Mouse (Mus musculus) right cerebral cortex, adult 18-20 months (tissue): ENCODE data around the gene Stn1.

ENCODE experiments used
- DNase-seq: peaks from one replicate; pipeline ENCODE4 v3.0.0; 2022; ENCODE audit warnings: mixed read lengths

Stn1 gene

DNA sequence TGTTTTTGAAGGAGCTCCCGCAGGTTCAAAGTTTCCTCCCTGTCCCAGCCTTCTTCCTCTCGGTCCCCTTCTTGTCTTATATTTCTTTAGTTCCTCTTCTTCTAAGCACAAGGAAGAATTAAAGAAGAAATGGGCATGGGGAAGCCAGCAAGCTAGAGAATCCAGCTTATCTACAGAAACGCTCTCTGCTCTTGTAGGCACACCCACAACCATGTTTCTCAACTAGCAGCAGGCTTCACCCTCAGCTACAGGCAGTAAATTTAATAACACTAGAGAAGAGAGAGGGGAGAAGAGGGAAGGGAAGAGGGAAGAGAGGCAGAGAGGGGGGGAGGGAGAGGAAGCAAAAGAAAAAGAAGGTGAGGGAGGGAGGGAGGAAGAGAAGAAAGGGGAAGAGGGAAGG lies 29.1 kb downstream of the Stn1 start:
- no peak for DNase-seq

DNA sequence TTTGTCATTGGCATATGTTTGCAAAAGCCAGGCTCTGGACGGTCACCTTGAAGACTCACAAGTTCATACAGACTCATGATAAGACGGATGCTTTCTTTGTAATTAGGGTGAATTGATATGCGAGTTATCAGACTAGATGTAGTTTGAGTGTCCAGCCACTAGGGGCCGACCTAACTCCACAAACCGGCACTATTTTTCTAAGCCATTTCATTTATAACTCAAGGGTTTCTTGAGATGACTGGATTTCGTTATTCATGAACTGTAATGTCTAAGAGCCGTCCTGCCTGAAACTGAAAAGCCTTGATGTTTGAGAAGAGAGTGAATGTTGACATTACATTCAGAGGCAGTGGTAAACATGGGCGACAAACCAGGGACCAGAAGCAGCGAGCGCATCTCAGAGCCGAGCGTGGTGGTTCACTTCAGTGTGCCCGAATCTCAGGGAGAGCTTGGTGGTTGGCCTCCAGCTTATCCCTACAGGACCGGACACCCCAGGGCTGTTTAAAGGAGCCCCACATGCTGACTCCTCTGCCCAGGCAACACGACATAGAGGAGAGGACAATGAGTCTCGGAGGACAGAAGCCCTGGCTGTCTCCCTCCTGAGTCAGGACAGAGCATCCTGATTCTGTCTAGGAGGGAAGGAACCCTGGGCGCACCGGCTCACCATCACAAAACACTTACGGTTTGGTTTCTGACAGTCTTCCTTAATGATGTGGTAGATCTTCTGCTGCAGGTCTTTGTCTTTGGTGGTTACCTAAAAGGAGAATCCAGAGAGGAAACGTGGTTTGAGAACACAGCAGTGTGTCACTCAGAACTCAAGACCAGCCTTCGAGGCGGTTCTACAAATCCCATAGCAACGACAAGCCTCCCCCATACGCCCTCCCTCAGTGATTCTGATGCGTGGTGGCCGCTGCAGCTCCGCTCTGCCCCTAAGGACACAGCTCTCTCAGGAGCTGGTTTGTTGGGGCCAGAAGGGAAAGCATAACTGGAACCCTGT lies 29.9 kb downstream of the Stn1 start:
- peak; percentile 70 for DNase-seq

DNA sequence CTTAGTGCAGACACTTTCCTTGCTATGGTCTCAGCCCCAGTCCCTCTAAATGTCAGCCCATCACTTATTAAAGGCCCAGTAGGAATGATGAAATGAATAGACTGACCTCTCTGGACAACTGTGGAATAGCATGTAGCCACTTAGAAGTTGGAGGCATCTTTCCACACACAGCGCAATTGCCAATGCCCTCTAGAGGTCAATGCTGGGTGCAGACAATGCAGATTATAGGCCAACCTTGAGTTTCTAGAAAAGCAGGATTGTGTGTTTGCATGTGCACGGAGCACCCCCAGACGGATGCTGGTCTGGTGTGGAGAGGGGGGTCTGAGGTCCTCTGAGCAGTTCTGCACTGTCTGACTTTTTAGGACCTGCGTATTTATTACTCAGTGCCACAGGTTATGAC lies 33.7 kb downstream of the Stn1 start:
- no peak for DNase-seq

GRCm38 (mm10) chr19:47502563-47502962 lies 34.7 kb downstream of the Stn1 start:
- no peak for DNase-seq

- DNase-seq, result no peak
These were observed 36.8 kb downstream of the Stn1 start for GRCm38 (mm10) chr19:47500389-47501011.

- no peak for DNase-seq
These were observed 37.5 kb downstream of the Stn1 start for GRCm38 (mm10) chr19:47499841-47500240.

DNA sequence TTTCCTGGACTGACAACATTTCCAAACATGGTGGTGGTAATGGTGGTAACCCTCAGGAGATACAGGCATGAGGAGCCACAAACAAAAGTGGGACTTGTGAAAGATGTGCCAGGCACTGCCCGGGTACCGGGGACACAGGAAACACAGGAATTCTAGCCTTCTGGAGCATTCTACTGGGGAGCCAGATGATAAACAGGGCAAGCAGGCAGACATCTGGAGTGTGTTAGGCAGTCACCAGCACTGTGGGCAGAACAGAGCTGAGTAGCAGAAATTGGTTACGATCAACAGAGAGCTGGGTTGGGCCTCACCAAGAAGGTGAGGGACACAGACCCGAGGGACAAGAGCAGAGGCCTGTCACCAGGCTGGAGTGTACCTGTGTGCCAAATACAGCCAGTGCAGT lies 38.4 kb downstream of the Stn1 start:
- DNase-seq, result no peak

- no peak for DNase-seq
These were observed 39.6 kb downstream of the Stn1 start for GRCm38 (mm10) chr19:47497736-47498135.

- no peak for DNase-seq
These were observed 40.0 kb downstream of the Stn1 start for GRCm38 (mm10) chr19:47497313-47497712.

- no peak for DNase-seq
These were observed 44.0 kb downstream of the Stn1 start for GRCm38 (mm10) chr19:47493017-47493997.

GRCm38 (mm10) chr19:47492422-47492821 lies 44.9 kb downstream of the Stn1 start:
- no peak for DNase-seq

DNA sequence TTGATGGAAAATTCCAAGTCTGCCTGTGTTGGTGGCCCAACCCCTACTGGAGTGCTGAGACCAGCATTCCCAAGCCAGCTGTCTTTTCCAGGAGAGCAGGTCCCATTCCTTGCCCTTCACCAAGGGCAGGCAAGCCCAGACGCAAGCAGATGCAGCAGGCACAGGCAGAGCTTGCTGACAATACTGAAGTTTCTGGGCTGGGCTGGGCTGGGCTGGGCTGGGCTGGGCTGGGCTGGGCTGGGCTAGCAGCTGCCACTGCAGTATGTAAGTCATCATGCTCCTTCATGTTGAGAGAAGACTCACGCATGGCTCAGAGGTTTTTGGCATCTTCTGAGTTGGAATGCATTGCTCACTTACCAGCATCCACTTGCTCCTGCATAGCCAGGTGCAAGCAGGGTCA lies 45.5 kb downstream of the Stn1 start:
- no peak for DNase-seq

- DNase-seq, result no peak
These were observed 48.1 kb downstream of the Stn1 start for GRCm38 (mm10) chr19:47489233-47489632.

DNA sequence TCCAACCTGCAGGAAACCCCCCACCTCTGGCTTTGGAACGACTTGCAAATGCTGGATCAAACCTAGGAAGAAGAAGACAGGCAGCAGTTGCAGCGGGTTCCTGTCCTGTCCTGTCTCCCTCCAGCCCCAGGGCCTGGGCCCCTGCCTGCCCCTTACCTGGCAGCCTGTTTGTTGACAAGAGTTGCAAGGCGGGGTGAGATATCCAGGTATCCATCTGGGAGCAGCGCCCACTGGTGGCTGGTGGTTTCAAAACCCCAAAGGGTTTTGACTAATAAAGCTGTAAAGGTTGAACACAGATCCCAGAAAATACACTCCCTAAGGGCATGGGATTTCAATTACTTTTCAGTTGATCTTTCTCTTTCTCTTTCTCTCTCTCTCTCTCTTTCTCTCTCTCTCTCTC lies 49.1 kb downstream of the Stn1 start:
- DNase-seq, result no peak

GRCm38 (mm10) chr19:47487572-47487971 lies 49.7 kb downstream of the Stn1 start:
- no peak for DNase-seq

- no peak for DNase-seq
These were observed 51.2 kb downstream of the Stn1 start for GRCm38 (mm10) chr19:47485997-47486566.

DNA sequence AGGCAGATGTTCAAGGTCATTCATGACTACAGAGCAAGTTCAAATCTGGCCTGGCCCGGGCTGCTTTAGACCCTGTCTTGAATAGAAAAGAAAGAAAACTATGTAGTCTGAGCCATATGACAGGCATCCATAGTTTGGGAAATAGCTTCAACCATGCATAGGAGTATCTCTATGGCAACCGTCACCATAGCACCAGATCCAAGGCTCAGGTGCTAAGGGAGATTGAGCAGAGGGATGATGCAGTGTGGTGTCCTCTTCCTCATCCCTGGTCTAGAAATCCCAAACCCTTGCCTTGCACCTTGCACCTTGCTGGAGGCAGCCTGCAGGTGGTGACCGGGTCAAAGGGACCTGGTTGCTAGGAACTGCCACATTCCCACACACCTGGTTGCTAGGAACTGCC lies 53.2 kb downstream of the Stn1 start:
- peak; percentile 66 for DNase-seq

- no peak for DNase-seq
These were observed 54.0 kb downstream of the Stn1 start for GRCm38 (mm10) chr19:47483346-47483745.

DNA sequence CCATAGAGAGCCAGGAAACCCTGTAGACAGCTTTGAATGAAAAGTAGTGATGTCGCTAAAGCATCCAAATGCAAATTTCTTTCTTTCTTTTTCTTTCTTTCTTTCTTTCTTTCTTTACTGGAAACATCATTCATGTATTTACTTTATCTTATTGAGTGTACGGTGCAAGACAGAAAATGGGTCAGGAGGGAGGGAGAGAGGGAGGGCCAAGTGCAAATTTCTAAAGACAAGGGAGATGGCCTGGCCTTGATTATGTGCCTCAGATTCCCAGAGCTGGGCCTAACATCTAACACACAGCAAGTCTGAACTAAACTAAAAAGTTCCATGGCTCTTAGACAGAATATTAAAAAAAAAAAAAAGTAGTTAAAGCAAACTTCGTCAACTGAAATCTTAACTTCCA lies 63.9 kb downstream of the Stn1 start:
- DNase-seq, result no peak

- DNase-seq, result no peak
These were observed 64.4 kb downstream of the Stn1 start for GRCm38 (mm10) chr19:47472881-47473400.

- no peak for DNase-seq
These were observed 65.5 kb downstream of the Stn1 start for GRCm38 (mm10) chr19:47471808-47472207.

GRCm38 (mm10) chr19:47468750-47469149 lies 68.6 kb downstream of the Stn1 start:
- DNase-seq, result no peak
